Mouse (Mus musculus): ENCODE results near the gene Ajap1. TPM values are rescaled to one million over a fixed set of nuclear protein-coding genes. Genes with fewer than 3 reads are reported as not detected.
A peak's percentile ranks its signal among the peaks of the same experiment; 100 is the strongest.

Ajap1 gene
- polyA plus RNA-seq (2014; fragmentation: Nextera tagmentation; extraction: Ambion mirVana) = 0.34 TPM in 1 of 2 replicates, not detected in the other

- peak within 1 kb of the TSS; percentile 33 to 36 for H3K4me3 ChIP-seq (ENCODE audit: control insufficient read depth in 1 of 2, insufficient read depth in 1 of 2, low read depth in 1 of 2, low read length in 2 of 2)
- no peaks in the 10 kb centered on the region for H3K9me3 ChIP-seq (ENCODE audit: control insufficient read depth, low read length)
- no peak for ATAC-seq (ENCODE audit: insufficient number of reproducible peaks, insufficient read depth, low FRiP score, low read depth)
- no peak within 1 kb of the TSS; the same call in 1 of the 2 replicates for H3K9ac ChIP-seq (ENCODE audit: low read length)
- H3K36me3 ChIP-seq (ENCODE audit: control insufficient read depth, insufficient read depth, low read length) = no peaks in the 10 kb centered on the region
- WGBS = under 1% methylated on average over 83 of the region's 114 CpGs
- peaks cover 84% of the 10 kb centered on the region for H3K27me3 ChIP-seq (ENCODE audit: control insufficient read depth, insufficient read depth, low read length)
- H3K4me1 ChIP-seq (ENCODE audit: control insufficient read depth in 2 of 2, insufficient read depth in 2 of 2, low read length in 2 of 2) = peaks cover 3 to 12% of the 10 kb centered on the region in 2 experiments; a peak in 2 of 4 replicates
- peak within 1 kb of the TSS; percentile 66 for H3K4me2 ChIP-seq (ENCODE audit: low read length)
- no peak within 1 kb of the TSS for H3K27ac ChIP-seq (replicated peaks in 1 of 2; ENCODE audit: control insufficient read depth in 1 of 2, insufficient read depth in 1 of 2, low read depth in 2 of 2, low read length in 2 of 2)
These were observed at the start of gene Ajap1 for GRCm38 (mm10) chr4:153482459-153483338. Ajap1 (minus strand) TSS chr4:153482811.

GRCm38 (mm10) chr4:153530536-153530935, 47.9 kb upstream of the Ajap1 start:
- no peak overlapping the region for H3K4me2 ChIP-seq (ENCODE audit: low read length)
- no peaks in the 10 kb centered on the region for H3K27me3 ChIP-seq (ENCODE audit: control insufficient read depth, insufficient read depth, low read length)
- H3K9me3 ChIP-seq (ENCODE audit: control insufficient read depth, low read length) = no peaks in the 10 kb centered on the region
- peaks cover 8 to 9% of the 10 kb centered on the region in 2 experiments; a peak in 3 of 4 replicates for H3K4me1 ChIP-seq (ENCODE audit: control insufficient read depth in 2 of 2, insufficient read depth in 2 of 2, low read length in 2 of 2)
- 66% methylated on average over 14 of the region's 14 CpGs for WGBS
- no peak overlapping the region for H3K27ac ChIP-seq (replicated peaks in 1 of 2; ENCODE audit: control insufficient read depth in 1 of 2, insufficient read depth in 1 of 2, low read depth in 2 of 2, low read length in 2 of 2)
- no peaks in the 10 kb centered on the region for H3K36me3 ChIP-seq (ENCODE audit: control insufficient read depth, insufficient read depth, low read length)
- no peak overlapping the region for H3K9ac ChIP-seq (ENCODE audit: low read length)
- H3K4me3 ChIP-seq (ENCODE audit: control insufficient read depth in 1 of 2, insufficient read depth in 1 of 2, low read depth in 1 of 2, low read length in 2 of 2) = no peak overlapping the region
- no peak for ATAC-seq (ENCODE audit: insufficient number of reproducible peaks, insufficient read depth, low FRiP score, low read depth)

- Histone ChIP-seq H3K9ac (ENCODE audit: low read length) (no peak overlapping the region), H3K9me3 (ENCODE audit: control insufficient read depth, low read length) (peaks cover 5% of the 10 kb centered on the region; the same call in 1 of the 2 replicates), H3K4me2 (ENCODE audit: low read length) (no peak overlapping the region), H3K36me3 (ENCODE audit: control insufficient read depth, insufficient read depth, low read length) (no peaks in the 10 kb centered on the region), H3K4me3 (ENCODE audit: control insufficient read depth in 1 of 2, insufficient read depth in 1 of 2, low read depth in 1 of 2, low read length in 2 of 2) (no peak overlapping the region), H3K4me1 (ENCODE audit: control insufficient read depth in 2 of 2, insufficient read depth in 2 of 2, low read length in 2 of 2) (no peaks in the 10 kb centered on the region), H3K27ac (replicated peaks in 1 of 2; ENCODE audit: control insufficient read depth in 1 of 2, insufficient read depth in 1 of 2, low read depth in 2 of 2, low read length in 2 of 2) (no peak overlapping the region), H3K27me3 (ENCODE audit: control insufficient read depth, insufficient read depth, low read length) (no peaks in the 10 kb centered on the region)
- 65% methylated on average over 1 of the region's 1 CpGs for whole genome bisulfite sequencing
- no peak for ATAC-seq (ENCODE audit: insufficient number of reproducible peaks, insufficient read depth, low FRiP score, low read depth)
These were observed 39.0 kb upstream of the Ajap1 start for GRCm38 (mm10) chr4:153521601-153522000.

- H3K36me3 ChIP-seq (ENCODE audit: control insufficient read depth, insufficient read depth, low read length) = no peaks in the 10 kb centered on the region
- peaks cover 5% of the 10 kb centered on the region; the same call in 1 of the 2 replicates for H3K9me3 ChIP-seq (ENCODE audit: control insufficient read depth, low read length)
- H3K4me2 ChIP-seq (ENCODE audit: low read length) = no peak overlapping the region
- H3K4me3 ChIP-seq (ENCODE audit: control insufficient read depth in 1 of 2, insufficient read depth in 1 of 2, low read depth in 1 of 2, low read length in 2 of 2) = no peak overlapping the region
- 90% methylated on average over 3 of the region's 3 CpGs for whole genome bisulfite sequencing
- no peaks in the 10 kb centered on the region for H3K4me1 ChIP-seq (ENCODE audit: control insufficient read depth in 2 of 2, insufficient read depth in 2 of 2, low read length in 2 of 2)
- H3K27ac ChIP-seq (replicated peaks in 1 of 2; ENCODE audit: control insufficient read depth in 1 of 2, insufficient read depth in 1 of 2, low read depth in 2 of 2, low read length in 2 of 2) = no peak overlapping the region
- no peak overlapping the region for H3K9ac ChIP-seq (ENCODE audit: low read length)
- ATAC-seq (ENCODE audit: insufficient number of reproducible peaks, insufficient read depth, low FRiP score, low read depth) = no peak
- H3K27me3 ChIP-seq (ENCODE audit: control insufficient read depth, insufficient read depth, low read length) = no peaks in the 10 kb centered on the region
These were observed 37.3 kb upstream of the Ajap1 start for GRCm38 (mm10) chr4:153519888-153520287.

GRCm38 (mm10) chr4:153519289-153519688, 36.7 kb upstream of the Ajap1 start:
- Histone ChIP-seq H3K9me3 (ENCODE audit: control insufficient read depth, low read length) (peaks cover 8% of the 10 kb centered on the region; the same call in 1 of the 2 replicates), H3K4me3 (ENCODE audit: control insufficient read depth in 1 of 2, insufficient read depth in 1 of 2, low read depth in 1 of 2, low read length in 2 of 2) (no peak overlapping the region), H3K27ac (replicated peaks in 1 of 2; ENCODE audit: control insufficient read depth in 1 of 2, insufficient read depth in 1 of 2, low read depth in 2 of 2, low read length in 2 of 2) (no peak overlapping the region), H3K36me3 (ENCODE audit: control insufficient read depth, insufficient read depth, low read length) (no peaks in the 10 kb centered on the region), H3K27me3 (ENCODE audit: control insufficient read depth, insufficient read depth, low read length) (no peaks in the 10 kb centered on the region), H3K9ac (ENCODE audit: low read length) (no peak overlapping the region), H3K4me1 (ENCODE audit: control insufficient read depth in 2 of 2, insufficient read depth in 2 of 2, low read length in 2 of 2) (no peaks in the 10 kb centered on the region), H3K4me2 (ENCODE audit: low read length) (no peak overlapping the region)
- no peak for ATAC-seq (ENCODE audit: insufficient number of reproducible peaks, insufficient read depth, low FRiP score, low read depth)
- WGBS = 72% methylated on average over 1 of the region's 1 CpGs

DNA sequence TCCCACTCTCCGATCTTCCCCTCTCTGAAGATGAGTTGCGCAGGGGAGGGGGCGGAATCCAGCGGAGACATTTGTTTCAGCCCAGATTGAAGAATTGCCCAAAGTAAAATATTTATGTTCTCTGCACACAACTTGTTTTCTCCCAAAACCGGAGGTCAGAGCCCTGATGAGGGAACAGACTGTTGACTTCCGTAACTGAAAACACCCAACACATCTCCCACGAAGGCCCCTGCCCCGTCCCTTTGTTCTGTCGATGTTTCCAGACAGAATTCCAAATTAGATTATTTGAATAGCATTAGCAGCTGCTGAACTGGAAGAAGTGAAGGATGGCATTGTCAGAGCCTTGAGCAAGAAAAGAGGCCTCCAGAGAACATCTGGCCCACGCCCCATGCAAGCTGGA, 33.2 kb upstream of the Ajap1 start:
- Histone ChIP-seq H3K9ac (ENCODE audit: low read length) (no peak overlapping the region), H3K4me1 (ENCODE audit: control insufficient read depth in 2 of 2, insufficient read depth in 2 of 2, low read length in 2 of 2) (no peaks in the 10 kb centered on the region), H3K36me3 (ENCODE audit: control insufficient read depth, insufficient read depth, low read length) (no peaks in the 10 kb centered on the region), H3K4me3 (ENCODE audit: control insufficient read depth in 1 of 2, insufficient read depth in 1 of 2, low read depth in 1 of 2, low read length in 2 of 2) (no peak overlapping the region), H3K27ac (replicated peaks in 1 of 2; ENCODE audit: control insufficient read depth in 1 of 2, insufficient read depth in 1 of 2, low read depth in 2 of 2, low read length in 2 of 2) (no peak overlapping the region), H3K4me2 (ENCODE audit: low read length) (no peak overlapping the region), H3K27me3 (ENCODE audit: control insufficient read depth, insufficient read depth, low read length) (no peaks in the 10 kb centered on the region), H3K9me3 (ENCODE audit: control insufficient read depth, low read length) (peaks cover 8% of the 10 kb centered on the region; the same call in 1 of the 2 replicates)
- WGBS = 81% methylated on average over 10 of the region's 10 CpGs
- no peak for ATAC-seq (ENCODE audit: insufficient number of reproducible peaks, insufficient read depth, low FRiP score, low read depth)

- Histone ChIP-seq H3K27ac (replicated peaks in 1 of 2; ENCODE audit: control insufficient read depth in 1 of 2, insufficient read depth in 1 of 2, low read depth in 2 of 2, low read length in 2 of 2) (no peak overlapping the region), H3K27me3 (ENCODE audit: control insufficient read depth, insufficient read depth, low read length) (no peaks in the 10 kb centered on the region), H3K4me1 (ENCODE audit: control insufficient read depth in 2 of 2, insufficient read depth in 2 of 2, low read length in 2 of 2) (no peaks in the 10 kb centered on the region), H3K4me3 (ENCODE audit: control insufficient read depth in 1 of 2, insufficient read depth in 1 of 2, low read depth in 1 of 2, low read length in 2 of 2) (no peak overlapping the region), H3K9ac (ENCODE audit: low read length) (no peak overlapping the region), H3K9me3 (ENCODE audit: control insufficient read depth, low read length) (0 out of 2 replicates have a peak, but pooled peaks cover 4% of the 10 kb centered on the region), H3K4me2 (ENCODE audit: low read length) (no peak overlapping the region), H3K36me3 (ENCODE audit: control insufficient read depth, insufficient read depth, low read length) (no peaks in the 10 kb centered on the region)
- WGBS = 68% methylated on average over 6 of the region's 6 CpGs
- no peak for ATAC-seq (ENCODE audit: insufficient number of reproducible peaks, insufficient read depth, low FRiP score, low read depth)
These were observed 31.5 kb upstream of the Ajap1 start for GRCm38 (mm10) chr4:153514071-153514470.
